Mouse (Mus musculus): Measurements from ENCODE around the gene Irf7.

Irf7 gene

GRCm38 (mm10) chr7:141219558-141220099 is 46.7 kb downstream of the Irf7 start:
- no peak for DNase-seq (ENCODE audit: low spot score in 2 of 2)

GRCm38 (mm10) chr7:141218557-141219133 is 47.6 kb downstream of the Irf7 start:
- DNase-seq (ENCODE audit: low spot score in 2 of 2), result no peak

GRCm38 (mm10) chr7:141218141-141218540 is 48.1 kb downstream of the Irf7 start:
- DNase-seq (ENCODE audit: low spot score in 2 of 2), result no peak

- no peak for DNase-seq (ENCODE audit: low spot score in 2 of 2)
These were observed 48.8 kb downstream of the Irf7 start for GRCm38 (mm10) chr7:141217343-141218013.

GRCm38 (mm10) chr7:141216894-141217293 is 49.4 kb downstream of the Irf7 start:
- no peak for DNase-seq (ENCODE audit: low spot score in 2 of 2)

GRCm38 (mm10) chr7:141215880-141216733 is 50.2 kb downstream of the Irf7 start:
- DNase-seq (ENCODE audit: low spot score in 2 of 2), result no peak

- DNase-seq (ENCODE audit: low spot score in 2 of 2), result peak; percentile 71 to 74
These were observed 51.0 kb downstream of the Irf7 start, which contains the start of gene Rassf7 for GRCm38 (mm10) chr7:141215101-141215879. Rassf7 (plus strand) TSS chr7:141215860.

GRCm38 (mm10) chr7:141214310-141214709 is 52.0 kb downstream of the Irf7 start:
- DNase-seq (ENCODE audit: low spot score in 2 of 2), result no peak

GRCm38 (mm10) chr7:141213605-141214235 is 52.6 kb downstream of the Irf7 start, which contains the start of gene Lmntd2:
Lmntd2 (minus strand) TSS chr7:141214080.
- no peak for DNase-seq (ENCODE audit: low spot score in 2 of 2)

- no peak for DNase-seq (ENCODE audit: low spot score in 2 of 2)
These were observed 53.1 kb downstream of the Irf7 start for GRCm38 (mm10) chr7:141213133-141213532.

Data from right cerebral cortex, postnatal 36 days (tissue).